Mouse (Mus musculus): ENCODE measurements at regions not wholly inside any gene's neighbourhood (a gene's known extent, or its start where the extent isn't known, plus 50 kb on each side); places are given as distances from the start of the nearest gene placed in this dataset.

DNA sequence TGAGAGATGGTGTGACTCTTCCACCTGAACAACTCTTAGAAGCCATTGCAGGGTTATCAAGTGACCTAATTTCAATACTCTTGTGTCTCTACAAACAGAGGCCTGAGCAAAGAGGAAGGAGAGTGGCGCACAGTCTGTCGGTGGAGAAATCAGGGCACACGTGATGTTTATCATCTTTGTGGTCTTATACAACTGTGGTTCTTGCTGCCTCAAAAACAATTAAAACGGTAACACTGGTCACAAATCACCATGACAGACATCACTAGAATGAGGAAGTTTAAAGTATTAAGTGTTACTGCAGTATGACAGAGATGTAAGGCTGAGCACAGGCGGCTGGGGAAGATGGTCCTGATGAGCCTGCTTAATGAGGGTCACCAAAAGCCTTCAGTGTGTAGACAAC is 73.6 kb downstream of the Sdc1 start:
- peak; percentile 69 for DNase-seq (ENCODE audit: low read depth)

DNA sequence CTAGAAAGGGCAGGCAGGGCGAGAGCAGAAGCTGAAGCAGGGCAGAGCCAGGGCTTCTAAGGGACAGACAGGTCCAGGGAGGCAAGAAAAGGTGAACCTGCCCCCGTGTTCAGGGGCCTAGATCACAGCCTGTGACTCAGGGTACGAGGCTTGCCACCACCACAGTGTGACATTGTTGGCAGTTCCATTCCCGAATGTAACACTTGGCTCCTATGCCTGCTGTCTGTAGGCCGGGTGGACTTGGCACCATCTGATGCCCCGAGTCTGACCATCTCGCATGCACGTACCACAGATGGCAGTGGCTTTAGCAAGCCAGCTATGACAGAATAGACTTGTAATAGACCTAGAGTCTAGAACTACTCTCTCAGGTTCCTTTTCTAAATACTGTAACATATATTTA is 74.3 kb downstream of the Sdc1 start:
- no peak for DNase-seq (ENCODE audit: low read depth)

DNA sequence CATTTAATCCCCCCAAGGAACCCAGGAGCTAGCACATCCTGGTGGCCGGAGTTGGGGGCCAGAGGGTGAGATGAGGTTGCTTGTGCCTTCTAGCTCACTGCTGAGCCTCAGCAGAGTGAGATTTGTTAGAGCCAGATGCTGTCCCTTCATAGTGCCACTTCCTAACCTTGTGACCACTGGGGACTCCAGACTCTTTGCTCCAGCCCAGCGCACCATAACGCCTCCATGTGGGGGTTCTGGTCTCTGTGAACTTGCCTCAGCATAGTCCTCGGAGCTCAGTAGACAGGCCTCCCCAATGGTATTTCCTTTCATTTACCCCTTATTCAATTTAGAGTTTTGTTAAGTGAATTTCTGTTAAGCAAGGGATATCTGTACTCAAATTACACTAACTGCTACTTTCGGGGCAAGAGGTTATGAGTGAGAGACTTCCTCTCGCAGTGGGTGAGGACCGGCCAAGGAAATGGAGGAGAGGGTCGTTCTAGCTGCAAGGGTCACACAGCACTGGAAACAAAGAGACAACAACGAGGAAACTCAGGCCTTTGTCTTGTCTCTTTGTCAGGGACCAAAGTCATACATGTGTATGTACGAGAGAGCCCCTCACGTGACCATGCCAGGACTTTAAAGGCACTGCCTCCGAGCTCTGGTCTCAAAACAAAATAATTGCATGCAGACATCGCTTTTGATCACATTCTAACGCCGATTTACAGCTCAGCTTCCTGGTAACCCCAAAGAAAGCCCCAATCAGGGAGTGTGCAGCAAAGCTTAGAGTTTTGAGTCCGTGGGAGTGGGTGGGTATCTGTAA is 74.8 kb upstream of the Laptm4a start:
- DNase-seq (ENCODE audit: low read depth): no peak

DNA sequence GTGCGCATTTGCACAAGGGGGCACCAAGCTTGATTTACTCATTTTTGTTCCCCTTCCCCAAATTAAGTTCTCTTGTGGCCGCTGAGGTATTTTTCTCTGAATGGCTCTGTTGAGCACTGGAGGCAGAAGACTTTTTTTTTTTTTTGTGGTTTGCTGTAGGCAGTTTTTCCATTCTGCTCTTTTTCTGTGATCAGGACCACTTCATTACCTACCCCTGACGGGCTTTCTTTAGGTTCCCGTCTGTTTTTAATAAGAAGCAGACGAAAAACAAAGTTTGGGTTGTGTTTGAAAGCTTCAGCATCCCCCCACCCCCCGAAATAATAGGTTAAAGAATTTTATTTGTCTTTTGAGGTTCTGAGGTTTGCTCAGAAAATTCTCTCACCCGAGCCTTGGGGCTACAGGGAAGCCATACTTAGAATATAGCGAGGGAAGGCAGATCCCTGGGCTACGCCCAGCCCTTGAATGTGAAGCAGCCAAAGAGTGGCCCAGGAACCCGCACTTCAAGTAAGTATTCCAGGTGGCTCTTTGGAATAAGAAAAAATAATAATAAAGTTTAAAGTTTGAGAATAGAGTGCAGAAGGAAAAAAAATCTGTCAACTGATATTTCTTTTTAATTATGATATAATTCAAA is 74.1 kb upstream of the Laptm4a start:
- DNase-seq (ENCODE audit: low read depth): no peak

DNA sequence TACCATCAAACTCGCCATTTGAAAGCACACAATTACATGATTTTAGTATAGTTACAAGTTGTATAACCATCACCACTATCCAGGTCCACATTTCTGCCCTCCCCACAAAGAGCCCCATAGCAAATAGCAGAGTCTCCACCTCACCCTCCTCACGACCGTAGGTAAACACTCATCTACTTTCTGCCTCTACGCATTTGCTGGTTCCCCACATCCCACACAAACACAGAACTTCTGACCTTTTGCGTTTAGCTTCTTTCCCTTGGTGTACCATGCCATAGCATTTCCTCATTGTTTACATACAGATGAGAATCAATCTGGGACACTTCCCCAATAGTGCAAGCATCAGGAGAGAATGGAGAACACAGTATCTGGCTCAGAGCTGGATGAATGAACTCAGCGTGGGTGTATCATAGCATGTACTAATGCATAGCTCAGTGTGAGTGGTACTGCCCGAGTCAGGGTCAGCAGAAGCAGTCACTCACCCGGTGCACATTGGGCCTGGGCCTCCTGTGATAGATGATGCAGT is 73.5 kb upstream of the Laptm4a start:
- no peak for DNase-seq (ENCODE audit: low read depth)

DNA sequence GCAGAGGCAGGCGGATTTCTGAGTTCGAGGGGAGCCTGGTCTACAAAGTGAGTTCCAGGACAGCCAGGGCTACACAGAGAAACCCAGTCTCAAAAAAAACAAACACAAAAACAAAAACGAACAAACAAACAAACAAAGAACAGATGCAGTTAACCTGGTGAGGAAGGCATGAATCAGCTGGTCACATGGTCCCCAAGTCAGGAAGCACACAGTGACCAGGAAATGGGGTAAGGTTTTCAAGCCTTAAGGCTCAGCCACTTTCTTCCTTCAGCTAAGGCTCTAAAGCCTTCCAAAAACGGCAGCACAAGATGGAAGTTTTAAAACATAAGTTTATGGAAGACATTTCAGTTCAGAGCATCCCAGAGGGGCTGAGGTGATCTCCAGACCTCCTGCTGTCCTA is 67.6 kb upstream of the Laptm4a start:
- peak; percentile 55 for DNase-seq (ENCODE audit: low read depth)

DNA sequence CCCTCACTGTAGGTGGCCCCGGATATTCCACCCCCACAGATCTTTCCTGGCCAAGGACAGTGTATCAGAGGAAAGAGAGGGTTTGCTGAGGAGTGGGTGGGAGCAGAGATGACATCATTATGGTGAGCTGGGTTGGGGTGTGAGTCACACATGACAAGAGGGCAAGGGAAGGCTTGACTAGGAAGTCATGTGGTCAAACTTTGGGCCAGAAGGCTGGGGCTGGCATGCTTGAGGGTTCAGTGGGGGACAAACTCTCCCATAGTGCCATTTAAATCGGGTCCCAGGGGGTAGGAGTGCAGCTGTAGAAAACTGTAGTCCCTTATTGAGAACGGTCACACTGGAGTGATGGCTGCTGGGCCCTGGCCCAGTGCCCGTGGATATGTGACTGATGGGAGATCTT is 67.1 kb upstream of the Laptm4a start:
- DNase-seq (ENCODE audit: low read depth): peak; percentile 82

DNA sequence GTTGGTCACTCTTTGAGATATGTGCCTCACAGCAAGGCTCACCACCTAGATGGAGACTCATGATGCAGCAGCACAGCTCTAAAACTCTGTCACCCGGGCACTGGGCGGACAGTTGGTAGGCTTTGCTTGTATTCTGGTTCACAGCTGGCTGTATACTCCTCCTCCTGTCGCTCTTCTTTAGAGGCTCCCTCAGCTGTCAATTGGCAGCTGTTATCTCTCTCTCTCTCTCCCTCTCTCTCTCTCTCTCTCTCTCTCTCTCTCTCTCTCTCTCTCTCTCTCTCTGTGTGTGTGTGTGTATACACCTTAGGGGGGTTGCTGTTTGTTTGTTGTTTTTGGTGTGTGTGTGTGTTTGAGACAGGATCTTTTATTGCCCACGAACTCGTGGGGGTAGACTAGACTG is 66.3 kb upstream of the Laptm4a start:
- DNase-seq (ENCODE audit: low read depth): no peak

DNA sequence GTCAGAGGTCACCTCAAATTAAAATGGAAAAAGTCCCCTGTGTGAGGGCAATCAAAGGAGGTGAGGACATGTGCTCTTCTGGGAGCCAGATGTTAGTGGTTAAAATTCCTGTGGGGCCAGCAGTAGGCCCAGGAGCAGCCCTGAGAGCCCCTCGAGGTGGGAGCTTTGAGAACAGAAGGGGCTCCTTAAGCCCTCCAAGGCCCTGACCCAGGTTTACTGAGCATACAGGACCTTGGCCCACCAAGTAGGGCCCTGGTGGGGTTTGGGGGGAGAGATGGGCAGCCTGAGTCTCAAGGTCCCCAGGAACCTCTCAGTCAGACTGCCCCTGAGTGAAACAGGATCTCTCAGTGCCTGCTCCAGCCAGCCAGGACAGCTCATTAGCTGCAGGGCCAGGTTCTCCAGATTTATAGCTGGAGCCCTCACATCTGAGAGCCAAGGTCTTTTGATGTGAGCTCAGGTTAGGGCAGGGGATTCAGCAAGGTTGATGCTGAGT is 65.4 kb upstream of the Laptm4a start:
- DNase-seq (ENCODE audit: low read depth): no peak

DNA sequence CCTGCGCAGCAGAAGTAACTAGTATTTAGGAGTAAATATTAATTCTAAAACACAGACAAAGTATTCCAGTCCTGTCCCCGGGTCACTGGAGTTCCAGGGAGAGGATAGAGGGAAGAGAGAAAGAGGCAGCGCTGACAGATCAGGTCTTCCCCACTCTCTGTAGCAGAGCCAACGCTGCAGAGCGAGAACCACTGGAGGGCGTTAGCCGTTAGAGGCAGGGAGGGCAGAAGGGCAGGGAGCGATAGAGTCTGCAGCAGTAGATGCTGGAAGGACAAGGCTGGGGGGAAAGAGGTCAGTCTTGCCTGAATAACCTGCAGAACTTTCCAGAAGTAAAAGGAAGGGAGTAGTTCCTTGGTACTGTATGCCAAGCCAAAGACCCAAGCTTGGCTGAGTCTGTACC is 64.2 kb upstream of the Laptm4a start:
- DNase-seq (ENCODE audit: low read depth): no peak

DNA sequence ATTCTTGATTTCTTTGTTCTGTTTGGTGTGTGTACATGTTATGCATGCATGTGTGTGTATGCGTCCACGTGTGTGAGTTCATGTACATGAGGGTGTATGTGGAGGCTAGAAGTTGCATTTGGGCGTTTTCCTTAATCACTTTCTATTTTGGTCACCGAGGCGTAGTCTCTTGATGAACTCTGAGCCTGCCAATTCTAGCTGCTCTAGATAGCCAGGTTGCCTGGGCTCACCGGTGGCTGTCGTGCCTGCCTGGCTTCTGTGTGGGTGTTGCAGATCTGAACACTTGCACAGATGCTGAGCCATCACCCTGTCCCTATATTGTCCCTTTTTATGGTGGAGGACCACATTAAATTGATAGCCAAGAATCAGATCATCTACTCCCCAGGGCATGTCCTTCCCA is 62.7 kb upstream of the Laptm4a start:
- no peak for DNase-seq (ENCODE audit: low read depth)

DNA sequence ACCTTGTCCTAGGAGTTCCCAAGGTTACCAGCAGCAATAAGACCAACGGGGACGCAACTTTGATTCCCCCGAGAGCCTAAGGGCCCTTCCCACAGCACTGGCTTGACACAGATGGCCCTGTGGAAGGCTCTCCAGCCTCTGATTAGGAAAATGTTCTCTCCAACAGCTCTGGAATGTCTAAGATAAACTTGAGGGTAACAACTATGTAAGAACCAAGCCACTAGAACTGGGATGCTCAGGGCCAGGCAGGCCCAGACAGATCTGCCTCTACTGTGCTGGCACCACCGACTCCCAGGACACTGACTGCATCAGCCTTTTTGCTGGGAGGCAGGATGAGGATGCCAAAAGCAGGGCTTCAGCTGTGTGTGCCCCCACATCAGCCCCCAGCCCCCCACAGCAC is 61.9 kb upstream of the Laptm4a start:
- no peak for DNase-seq (ENCODE audit: low read depth)

DNA sequence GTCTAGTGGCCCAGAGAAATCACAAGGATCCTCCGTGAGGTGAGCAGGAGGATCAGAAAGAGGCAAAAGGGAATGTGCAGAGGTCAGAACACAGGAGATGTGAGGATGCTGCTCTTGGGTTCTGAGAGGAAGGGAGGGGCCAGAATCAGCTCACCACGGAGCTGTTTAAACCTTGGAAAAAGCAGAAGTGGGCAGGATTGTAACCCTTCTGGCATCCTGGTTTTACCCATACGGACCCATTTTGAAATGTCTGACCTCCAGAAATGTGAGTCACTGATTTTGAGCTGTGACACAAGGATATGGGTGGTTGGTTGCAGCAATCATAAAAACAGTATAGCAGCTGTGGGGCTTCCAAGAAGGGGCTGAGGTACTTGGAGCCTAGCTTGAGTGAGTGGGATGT is 56.6 kb upstream of the Laptm4a start:
- peak; percentile 93 for DNase-seq (ENCODE audit: low read depth)

DNA sequence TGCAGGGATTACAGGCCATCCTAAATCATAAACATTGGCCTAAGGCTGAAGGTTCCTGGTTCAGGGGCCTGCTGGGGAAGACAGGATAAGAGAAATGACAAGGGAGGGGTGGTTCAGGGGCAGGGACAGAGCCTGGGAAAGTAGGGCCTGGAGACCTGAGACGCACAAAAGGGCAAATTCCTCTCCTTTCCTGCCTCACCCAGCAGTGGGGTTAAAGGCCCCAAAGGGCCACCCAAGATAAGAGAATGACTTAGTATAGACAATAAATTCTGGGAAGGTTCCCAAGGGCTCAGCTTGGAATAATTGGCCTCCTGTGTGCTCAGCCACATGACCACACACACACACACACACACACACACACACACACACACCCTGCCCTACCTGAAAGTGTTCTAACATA is 56.2 kb upstream of the Laptm4a start:
- no peak for DNase-seq (ENCODE audit: low read depth)

DNA sequence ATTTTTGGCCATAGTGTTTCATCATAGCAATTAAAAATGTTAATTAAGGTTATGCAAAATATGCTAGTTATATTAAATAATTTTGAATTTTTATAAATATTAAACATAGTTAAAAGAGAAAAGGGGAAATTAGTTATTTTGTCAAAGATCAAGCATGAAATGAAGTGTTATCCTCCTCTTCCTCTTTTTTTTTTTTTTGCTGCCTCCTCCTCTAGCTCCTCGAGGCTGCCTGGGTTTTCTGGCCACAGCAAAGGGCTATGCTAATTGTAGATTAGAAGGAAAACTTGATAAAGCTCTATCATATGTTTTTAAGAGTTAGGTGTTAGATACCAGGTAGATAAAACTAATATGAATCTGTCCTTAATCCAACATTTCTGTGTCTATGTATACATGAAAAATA is 54.4 kb upstream of the Laptm4a start:
- no peak for DNase-seq (ENCODE audit: low read depth)

DNA sequence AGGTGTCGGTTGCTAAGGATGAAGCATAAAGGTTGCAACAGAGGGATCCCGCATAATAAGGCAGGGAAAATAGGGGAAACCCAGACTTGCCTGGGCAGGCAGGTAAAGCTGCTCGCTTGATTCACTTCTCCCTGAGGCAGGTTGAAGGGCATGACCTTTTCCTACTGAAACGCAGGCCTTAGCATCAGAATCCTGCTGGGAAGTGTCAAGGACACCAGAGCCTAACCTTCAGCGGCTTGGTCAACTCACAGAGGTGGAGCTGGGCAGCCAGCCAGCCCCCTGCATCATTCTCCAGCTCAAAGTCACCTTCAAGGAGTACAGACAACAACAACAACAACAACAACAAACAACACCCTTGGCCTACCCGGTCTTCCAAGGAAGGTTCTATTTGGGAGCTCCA is 52.8 kb upstream of the Laptm4a start:
- no peak for DNase-seq (ENCODE audit: low read depth)

DNA sequence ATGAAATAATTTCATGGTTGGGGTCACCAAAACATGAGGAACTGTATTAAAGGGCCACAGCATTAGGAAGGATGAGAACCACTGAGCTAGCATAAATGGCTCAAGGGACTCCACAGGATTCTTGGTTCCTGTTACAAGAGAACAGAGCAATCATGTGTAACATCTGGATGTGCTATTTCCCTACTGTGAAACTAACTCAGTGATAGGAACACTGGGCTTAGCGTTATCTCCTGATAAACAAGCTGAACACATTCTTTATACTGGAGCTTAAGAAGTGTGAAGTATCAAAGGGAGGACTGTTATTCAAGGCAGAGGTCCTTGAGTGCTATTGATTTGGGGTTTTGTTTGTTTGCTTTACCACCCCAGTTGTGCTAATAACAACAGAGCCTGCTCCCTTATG is 52.3 kb upstream of the Laptm4a start:
- DNase-seq (ENCODE audit: low read depth): no peak
